In genomic region chr9:75546885-75547553, GRCm38 (mm10) we compare ENCODE assay signal across 9 mouse cellular contexts. TPM values are rescaled to one million over a fixed set of nuclear protein-coding genes. Genes with fewer than 3 reads are reported as not detected.
DNase-seq lines count a peak whose midpoint lies in the region; ATAC-seq and TF ChIP-seq lines count a peak whose summit lies in the region.
"Had no signal": no experiment of that assay in that cellular context is flagged by ENCODE, and none has a peak within 500 bp of the region (broad histone marks: within the 10 kb centered on the region; RNA-seq: fewer than 3 reads in every experiment).

No protein-coding gene starts in this region.

- peak; percentile 80 for ATAC-seq in liver, embryonic 16.5 days (ENCODE audit: low read depth)
- no peak for ATAC-seq in forebrain, embryonic 11.5 days (replicated peaks; ENCODE audit: low FRiP score)

- no peaks in the 10 kb centered on the region for H3K9me3 ChIP-seq in liver, embryonic 16.5 days (replicated peaks; ENCODE audit: control insufficient read depth, low read length)
- H3K9me3 ChIP-seq in forebrain, embryonic 11.5 days (ENCODE audit: control insufficient read depth, low read length) = no peaks in the 10 kb centered on the region
- H3K9me3 ChIP-seq: midbrain, embryonic 12.5 days had no signal

- no peak overlapping the region for H3K9ac ChIP-seq in liver, embryonic 16.5 days (ENCODE audit: low read depth, low read length)
- H3K9ac ChIP-seq in forebrain, embryonic 11.5 days (ENCODE audit: low read length) = no peak overlapping the region
- H3K9ac ChIP-seq: midbrain, embryonic 12.5 days had no signal

- H3K27me3 ChIP-seq in liver, embryonic 16.5 days (ENCODE audit: control insufficient read depth, insufficient read depth, low read depth, low read length) = no peaks in the 10 kb centered on the region
- no peaks in the 10 kb centered on the region for H3K27me3 ChIP-seq in forebrain, embryonic 11.5 days (ENCODE audit: control insufficient read depth, insufficient read depth, low read length)
- H3K27me3 ChIP-seq: midbrain, embryonic 12.5 days had no signal

- peak overlapping the region; percentile 12; the same call in 1 of the 2 replicates for H3K4me2 ChIP-seq in liver, embryonic 16.5 days (ENCODE audit: low read depth, low read length)
- H3K4me2 ChIP-seq in forebrain, embryonic 11.5 days (ENCODE audit: low read depth, low read length, severe bottlenecking) = no peak overlapping the region
- H3K4me2 ChIP-seq: midbrain, embryonic 12.5 days had no signal

- H3K4me3 ChIP-seq in layer of hippocampus, adult 2 months = no peak overlapping the region
- H3K4me3 ChIP-seq in cortical plate, adult 2 months (ENCODE audit: insufficient read depth, low read length) = no peak overlapping the region
- H3K4me3 ChIP-seq in liver, embryonic 16.5 days (ENCODE audit: low read depth, low read length) = no peak overlapping the region
- H3K4me3 ChIP-seq in forebrain, embryonic 11.5 days (ENCODE audit: low read depth, low read length) = no peak overlapping the region
- H3K4me3 ChIP-seq: midbrain, embryonic 12.5 days had no signal

- intact Hi-C loops in heart, postnatal 36 days (cut with DNase I) = loop anchor here (2.0 kb wide), 1 partner anchor 18 kb away; no protein-coding TSS in a partner anchor

- no peak for DNase-seq in layer of hippocampus, adult 2 months (ENCODE audit: low spot score in 2 of 2)
- DNase-seq in layer of hippocampus, postnatal 25 days (ENCODE audit: extremely low spot score in 1 of 2, low spot score in 1 of 2) = no peak
- peak; percentile 92 to 97 for DNase-seq in heart, postnatal 36 days
- DNase-seq in spleen, adult 18-20 months = peak; percentile 34 to 42
- no peak for DNase-seq in right cerebral cortex, postnatal 25 days
- no peak for DNase-seq in forebrain, embryonic 11.5 days (ENCODE audit: low spot score)

- TF ChIP-seq CTCF in layer of hippocampus, adult 2 months (conservative IDR thresholded peaks at IDR 0.05) = no peak
- no peak for TF ChIP-seq CTCF in cortical plate, adult 2 months (IDR thresholded peaks at IDR 0.05; ENCODE audit: extremely low read depth, insufficient read depth, low read length)

- peaks cover 3% of the 10 kb centered on the region for H3K4me1 ChIP-seq in cortical plate, adult 2 months (ENCODE audit: control insufficient read depth, insufficient read depth, low read length)
- peaks cover 16% of the 10 kb centered on the region for H3K4me1 ChIP-seq in liver, embryonic 16.5 days (ENCODE audit: control insufficient read depth, low read depth, low read length)
- H3K4me1 ChIP-seq in forebrain, embryonic 11.5 days (replicated peaks; ENCODE audit: control insufficient read depth, insufficient read depth, low read length) = no peaks in the 10 kb centered on the region
- H3K4me1 ChIP-seq: midbrain, embryonic 12.5 days had no signal

- no peaks in the 10 kb centered on the region for H3K36me3 ChIP-seq in liver, embryonic 16.5 days (ENCODE audit: control insufficient read depth, insufficient read depth)
- no peaks in the 10 kb centered on the region for H3K36me3 ChIP-seq in forebrain, embryonic 11.5 days (ENCODE audit: control insufficient read depth, insufficient read depth, low read length)
- H3K36me3 ChIP-seq: midbrain, embryonic 12.5 days had no signal

- no peak for TF ChIP-seq POLR2A in cortical plate, adult 2 months (IDR thresholded peaks at IDR 0.05; ENCODE audit: extremely low read depth, insufficient read depth, low read length)

- WGBS in liver, embryonic 16.5 days (ENCODE audit: insufficient replicate concordance) = 35% methylated on average over 12 of the region's 12 CpGs
- 88% methylated on average over 12 of the region's 12 CpGs for WGBS in forebrain, embryonic 11.5 days

- peak overlapping the region; percentile 50; the same call in 1 of the 2 replicates for H3K27ac ChIP-seq in layer of hippocampus, adult 2 months
- H3K27ac ChIP-seq in cortical plate, adult 2 months (ENCODE audit: insufficient read depth, low read length) = peak overlapping the region; percentile 57
- peak overlapping the region; percentile 46 for H3K27ac ChIP-seq in liver, embryonic 16.5 days (ENCODE audit: low read length)
- H3K27ac ChIP-seq in forebrain, embryonic 11.5 days (ENCODE audit: low read depth, low read length) = no peak overlapping the region
- H3K27ac ChIP-seq: midbrain, embryonic 12.5 days had no signal

RNA-seq across cellular contexts. Expression of gene Tmod3, which starts 12.4 kb away (rescaled TPM):
- total RNA-seq in layer of hippocampus, adult 2 months (2021) = 10 to 100 TPM; 37.6 to 40.5 TPM
- total RNA-seq in layer of hippocampus, postnatal 25 days (2021) = 10 to 100 TPM; 38.7 to 42.6 TPM
- polyA plus RNA-seq in cortical plate, adult 2 months (2012; rRNA removed) = 53.3 and 59.0 TPM in 2 replicates
- 10 to 100 TPM; 65.4 to 68.9 TPM for total RNA-seq in heart, postnatal 36 days (2021)
- 26.2 and 28.2 TPM in 2 replicates for polyA plus RNA-seq in liver, embryonic 16.5 days (2015; fragmentation: Nextera tagmentation; extraction: Ambion mirVana)
- polyA plus RNA-seq in forebrain, embryonic 11.5 days (2014; fragmentation: Nextera tagmentation; extraction: Ambion mirVana) = 101 and 104 TPM in 2 replicates

Comparison
In these comparisons a context has a peak if more than half of its experiments do, and no peak if none do; other contexts are left out.
1. DNase-seq: peak in heart, postnatal 36 days (2 of 2) and spleen, adult 18-20 months (2 of 2); none in layer of hippocampus, adult 2 months (0 of 2), layer of hippocampus, postnatal 25 days (0 of 2), right cerebral cortex, postnatal 25 days (single experiment) and forebrain, embryonic 11.5 days (single experiment).